Mouse (Mus musculus): ENCODE data around the gene Uck1. TPM values are rescaled to one million over a fixed set of nuclear protein-coding genes. Genes with fewer than 3 reads are reported as not detected.

Gene Uck1
- total RNA-seq (2023), result 10 to 100 TPM; 36.1 to 43.9 TPM

GRCm38 (mm10) chr2:32259657-32260417 lies at the start of gene Uck1:
Gene Uck1 (minus strand): TSS chr2:32260159.

GRCm38 (mm10) chr2:32287923-32288367 lies 28.0 kb upstream of the Uck1 start, which contains the start of gene Swi5:
Gene Swi5 (minus strand): TSS chr2:32288075.

DNA sequence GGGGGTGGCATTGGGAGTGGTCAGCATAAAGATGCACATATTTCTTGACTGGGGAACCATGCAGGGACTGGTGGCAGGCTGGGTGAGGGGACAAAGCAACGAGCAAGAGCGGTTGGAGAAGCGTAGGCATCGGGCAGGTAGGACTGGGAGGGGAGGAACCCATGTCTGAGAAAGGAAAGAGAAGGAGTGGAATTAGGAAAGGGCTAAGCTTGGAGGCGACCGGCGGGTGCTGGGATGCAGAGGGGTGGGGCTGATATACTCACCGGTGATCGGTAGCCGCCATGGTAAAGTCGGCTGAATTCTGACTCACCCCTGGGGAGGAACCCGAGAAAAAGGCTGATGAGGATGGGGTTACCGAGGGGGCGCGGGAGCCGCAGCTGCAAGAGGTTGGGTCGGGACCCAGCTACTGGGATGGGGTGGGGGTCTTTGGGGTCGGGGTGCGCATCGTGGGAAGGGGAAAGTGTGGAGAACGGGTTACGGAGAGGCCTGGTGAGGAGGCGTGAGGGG lies 27.4 kb upstream of the Uck1 start, which contains the start of gene Golga2:
Gene Golga2 (plus strand): TSS at position 51 of the 507 bp plus-strand sequence.

DNA sequence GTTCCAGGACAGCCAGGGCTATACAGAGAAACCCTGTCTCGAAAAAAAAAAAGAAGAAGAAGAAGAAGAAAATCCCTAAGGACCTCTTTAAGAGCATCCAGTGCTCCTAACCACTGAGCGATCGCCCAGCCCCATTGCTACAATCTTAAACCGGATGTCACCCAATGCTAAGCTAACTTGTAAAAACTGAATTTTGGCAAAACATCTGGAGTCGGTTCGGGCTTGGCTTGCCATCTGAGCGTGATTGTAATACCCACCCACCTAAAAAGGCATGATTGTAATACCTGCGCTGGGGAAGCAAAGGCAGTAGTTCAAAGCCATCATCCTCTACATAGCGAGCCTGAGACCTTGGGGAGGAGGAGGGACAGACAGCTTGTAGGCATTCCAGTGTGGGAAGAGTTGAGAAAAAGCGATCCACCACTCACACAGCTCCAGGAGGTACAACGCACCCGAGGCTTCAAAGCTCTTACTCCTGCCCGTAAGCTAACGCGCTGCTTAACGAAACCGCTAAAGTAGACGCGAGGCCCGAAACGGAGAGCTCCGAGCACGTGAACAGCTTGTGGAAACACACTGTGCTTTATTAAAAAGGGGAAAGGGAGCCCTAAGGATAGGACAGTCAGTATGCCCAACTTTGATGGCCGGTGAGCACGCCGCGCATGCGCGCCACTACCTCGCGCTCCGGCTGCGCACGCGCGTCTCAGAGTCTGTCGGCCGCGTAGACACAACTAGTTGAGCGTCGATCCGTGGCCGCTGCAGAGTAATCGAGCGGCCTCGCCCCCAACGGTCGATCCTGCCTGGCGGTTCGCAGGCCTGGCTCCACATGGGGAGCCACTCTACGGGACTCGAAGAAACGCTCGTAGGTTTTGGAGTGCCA lies 23.8 kb downstream of the Uck1 start, which contains the start of gene Pomt1:
Gene Pomt1 (plus strand): TSS at position 705 of the 874 bp plus-strand sequence.

Other genes starting within 250 kb of the Uck1 start
- 10 to 100 TPM; 12.5 to 17.8 TPM for gene Fam78a, start 175.3 kb downstream of the Uck1 start, total RNA-seq (2023)
- gene Plpp7, start 164.6 kb downstream of the Uck1 start, total RNA-seq (2023), result under 1 TPM; 0.38 to 0.46 TPM
- 10 to 100 TPM; 36.1 to 37.1 TPM for gene Prrc2b, start 109.1 kb downstream of the Uck1 start, total RNA-seq (2023)
- 10 to 100 TPM; 14.9 to 19.0 TPM for gene Pomt1, start 23.6 kb downstream of the Uck1 start, total RNA-seq (2023)
- gene Golga2, start 27.2 kb upstream of the Uck1 start, total RNA-seq (2023), result 10 to 100 TPM; 59.8 to 63.9 TPM
- gene Swi5, start 27.9 kb upstream of the Uck1 start, total RNA-seq (2023), result 10 to 100 TPM; 81.4 TPM
- 10 to 100 TPM; 75.1 to 90.9 TPM for gene Ciz1, start 92.2 kb upstream of the Uck1 start, total RNA-seq (2023)
- gene Dnm1, start 93.2 kb upstream of the Uck1 start, total RNA-seq (2023), result under 1 TPM; 0.13 to 0.33 TPM
- 10 to 100 TPM; 41.6 to 44.2 TPM for gene 1110008P14Rik, start 121.8 kb upstream of the Uck1 start, total RNA-seq (2023)
- 1,000 to 10,000 TPM; 9,162 to 9,449 TPM for gene Lcn2, start 128.1 kb upstream of the Uck1 start, total RNA-seq (2023)
- 10 to 100 TPM; 12.1 to 14.7 TPM for gene Ptges2, start 135.7 kb upstream of the Uck1 start, total RNA-seq (2023)
- gene Naif1, start 190.3 kb upstream of the Uck1 start, total RNA-seq (2023), result 1 to 10 TPM; 3.9 to 5.4 TPM
- 10 to 100 TPM in 1 of 2 experiments, 1 to 10 TPM in 1; 9.8 to 13.1 TPM for gene Slc25a25, start 191.3 kb upstream of the Uck1 start, total RNA-seq (2023)

Measured in neutrophil, adult 83 days (primary cell).